Mouse (Mus musculus) CD8-positive naive resting alpha-beta T cell, adult 2 months (primary cell): ENCODE measurements around the gene P2ry6.

Source experiments
- DNase-seq, 2 experiments: peaks; one replicate each; pipeline ENCODE4 v3.0.0; 2022; ENCODE audit warnings: low read depth in 2 of 2, low spot score in 2 of 2

Gene P2ry6

GRCm38 (mm10) chr7:100944306-100944705 is 30.1 kb downstream of the P2ry6 start:
- no peak for DNase-seq

GRCm38 (mm10) chr7:100942789-100943615 is 31.4 kb downstream of the P2ry6 start:
- DNase-seq, result no peak

- DNase-seq, result no peak
These were observed 33.3 kb downstream of the P2ry6 start for GRCm38 (mm10) chr7:100941169-100941568.

GRCm38 (mm10) chr7:100938106-100938505 is 36.3 kb downstream of the P2ry6 start:
- no peak for DNase-seq

GRCm38 (mm10) chr7:100937481-100937880 is 37.0 kb downstream of the P2ry6 start:
- no peak for DNase-seq

GRCm38 (mm10) chr7:100933520-100933919 is 40.9 kb downstream of the P2ry6 start:
- DNase-seq, result no peak

- peak; percentile 64 to 80 for DNase-seq
These were observed 41.9 kb downstream of the P2ry6 start for GRCm38 (mm10) chr7:100932481-100933007.

GRCm38 (mm10) chr7:100931926-100932480 is 42.4 kb downstream of the P2ry6 start, which contains the start of gene Arhgef17:
TSS of gene Arhgef17 (minus strand) at chr7:100932107.
- DNase-seq, result no peak

GRCm38 (mm10) chr7:100931316-100931925 is 43.0 kb downstream of the P2ry6 start:
- DNase-seq, result no peak

- no peak for DNase-seq
These were observed 43.7 kb downstream of the P2ry6 start for GRCm38 (mm10) chr7:100930619-100931315.

GRCm38 (mm10) chr7:100929639-100930303 is 44.7 kb downstream of the P2ry6 start:
- no peak for DNase-seq

- no peak for DNase-seq
These were observed 46.0 kb downstream of the P2ry6 start for GRCm38 (mm10) chr7:100928456-100928855.

GRCm38 (mm10) chr7:100927287-100928000 is 47.0 kb downstream of the P2ry6 start:
- no peak for DNase-seq

GRCm38 (mm10) chr7:100926311-100926923 is 48.0 kb downstream of the P2ry6 start:
- DNase-seq, result no peak

- DNase-seq, result no peak
These were observed 49.6 kb downstream of the P2ry6 start for GRCm38 (mm10) chr7:100924674-100925445.

- DNase-seq, result no peak
These were observed 50.2 kb downstream of the P2ry6 start for GRCm38 (mm10) chr7:100924200-100924599.

GRCm38 (mm10) chr7:100922907-100923306 is 51.5 kb downstream of the P2ry6 start:
- DNase-seq, result no peak

GRCm38 (mm10) chr7:100921289-100921688 is 53.2 kb downstream of the P2ry6 start:
- DNase-seq, result no peak

- no peak for DNase-seq
These were observed 54.7 kb downstream of the P2ry6 start for GRCm38 (mm10) chr7:100919809-100920107.
